Mouse (Mus musculus) stomach, postnatal 0 days (tissue): ENCODE data around the gene Pak1.

ENCODE experiments used
- CTCF ChIP-seq: IDR thresholded peaks from 2 replicates; pipeline ENCODE4 v1.5.1; 2016; ENCODE audit warnings: antibody characterized with exemption, low read depth, mild to moderate bottlenecking, moderate library complexity
- EP300 ChIP-seq: optimal IDR thresholded peaks from 2 replicates; pipeline ENCODE3; 2016; ENCODE audit warnings: antibody characterized with exemption

DNA sequence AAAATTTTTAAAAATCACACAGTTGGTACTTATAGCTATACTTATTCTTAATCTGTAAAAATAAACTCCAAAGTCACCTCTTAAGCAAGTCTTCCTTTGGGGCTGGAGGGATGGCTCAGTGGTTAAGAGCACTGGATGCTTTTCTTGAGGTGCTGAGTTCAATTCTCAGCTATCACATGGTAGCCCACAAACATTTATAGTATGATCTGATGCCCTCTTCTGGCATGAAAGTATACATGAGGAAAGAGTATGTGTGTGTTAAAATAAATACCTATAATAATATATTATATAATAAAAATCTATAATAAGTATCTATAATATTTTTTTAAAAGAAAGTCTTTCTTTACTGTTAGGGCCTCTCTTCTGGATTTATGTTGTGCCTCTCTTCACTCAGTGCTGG is 58.2 kb downstream of the Pak1 start:
- TF ChIP-seq CTCF (peak; percentile 14; the same call in 1 of the 2 replicates), EP300 (no peak)
